Mouse (Mus musculus): ENCODE measurements around the gene Ankrd11. TPM values are rescaled to one million over a fixed set of nuclear protein-coding genes. Genes with fewer than 3 reads are reported as not detected.

The Ankrd11 gene
- polyA plus RNA-seq, 2 experiments: 65.3 to 83.7 TPM

DNA sequence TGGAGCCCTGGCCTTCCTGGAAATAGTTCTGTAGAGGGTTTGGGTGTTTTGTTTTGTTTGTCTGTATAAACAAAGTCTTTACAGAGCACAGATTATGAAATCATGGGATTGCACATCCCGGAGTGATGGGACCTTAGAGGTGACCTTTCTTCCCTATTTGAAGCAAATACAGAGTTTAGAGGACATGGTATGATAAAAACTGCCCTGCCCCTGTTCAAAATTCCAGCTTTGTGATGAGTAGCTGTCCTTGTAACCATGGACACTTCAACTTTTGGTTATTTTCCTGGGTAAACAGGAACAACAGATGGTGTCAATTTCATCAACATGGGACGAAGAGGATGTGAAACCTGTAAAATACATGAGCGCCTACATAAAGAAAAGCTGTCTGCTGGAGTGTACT is 1.9 kb upstream of the Ankrd11 start:
- ATAC-seq (ENCODE audit: low FRiP score, low read depth): no peak
- 86% methylated on average over 3 of the region's 3 CpGs for WGBS
- no peak for TF ChIP-seq POLR2A (IDR thresholded peaks at IDR 0.05; ENCODE audit: borderline replicate concordance, extremely low read depth, insufficient read depth, insufficient read length)
- Histone ChIP-seq H3K9me3 (ENCODE audit: control insufficient read depth, low read length) (no peaks in the 10 kb centered on the region), H3K4me2 (replicated peaks; ENCODE audit: low read depth, low read length, severe bottlenecking) (0 out of 2 replicates have a peak overlapping the region, but pooled peaks have one; percentile 71), H3K27ac (replicated peaks; ENCODE audit: low read depth, low read length) (no peak overlapping the region), H3K36me3 (ENCODE audit: control insufficient read depth, insufficient read depth, low read length) (0 out of 2 replicates have a peak, but pooled peaks cover 2% of the 10 kb centered on the region), H3K4me3 (replicated peaks; ENCODE audit: low read length) (no peak overlapping the region), H3K27me3 (ENCODE audit: control insufficient read depth, insufficient read depth, low read length) (no peaks in the 10 kb centered on the region), H3K4me1 (ENCODE audit: control insufficient read depth, insufficient read depth, low read length) (peaks cover 17% of the 10 kb centered on the region), H3K9ac (ENCODE audit: low read depth, low read length, severe bottlenecking) (no peak overlapping the region)
- no peak for DNase-seq (ENCODE audit: low spot score)

DNA sequence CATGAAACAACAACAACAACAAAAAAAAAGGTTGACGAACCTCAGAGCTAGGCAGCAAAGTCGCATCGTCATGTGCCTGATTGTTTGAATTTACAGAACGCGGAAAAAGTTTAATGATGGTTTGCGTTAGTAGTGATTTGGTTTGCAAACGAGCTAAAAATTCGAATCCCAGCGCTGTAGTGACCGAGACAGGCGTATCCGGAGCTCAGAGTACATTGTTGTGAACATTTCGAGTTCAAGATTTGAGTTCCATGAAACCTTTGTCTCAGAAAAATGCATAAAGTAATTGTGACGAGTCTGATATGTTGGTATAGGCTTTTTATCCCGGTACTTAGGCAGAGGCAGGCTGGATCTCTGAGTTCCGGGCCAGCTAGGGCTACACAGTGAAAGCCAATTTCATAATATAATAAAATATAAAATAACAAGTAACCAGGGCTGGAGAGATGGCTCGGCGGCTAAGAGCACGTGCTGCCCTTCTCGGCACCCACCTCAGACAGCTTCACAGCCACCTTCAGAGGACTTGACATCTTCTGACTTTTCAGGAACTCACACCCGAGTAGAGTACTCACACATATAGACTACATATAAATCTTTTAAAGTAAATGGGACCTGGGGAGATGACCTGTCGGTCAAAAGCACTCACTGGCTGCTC is 1.0 kb upstream of the Ankrd11 start:
- Histone ChIP-seq H3K4me2 (replicated peaks; ENCODE audit: low read depth, low read length, severe bottlenecking) (peak overlapping the region; percentile 71), H3K4me3 (replicated peaks; ENCODE audit: low read length) (peak overlapping the region; percentile 99), H3K36me3 (ENCODE audit: control insufficient read depth, insufficient read depth, low read length) (0 out of 2 replicates have a peak, but pooled peaks cover 2% of the 10 kb centered on the region), H3K9me3 (ENCODE audit: control insufficient read depth, low read length) (no peaks in the 10 kb centered on the region), H3K4me1 (ENCODE audit: control insufficient read depth, insufficient read depth, low read length) (peaks cover 17% of the 10 kb centered on the region), H3K27me3 (ENCODE audit: control insufficient read depth, insufficient read depth, low read length) (no peaks in the 10 kb centered on the region), H3K9ac (ENCODE audit: low read depth, low read length, severe bottlenecking) (peak overlapping the region; percentile 90), H3K27ac (replicated peaks; ENCODE audit: low read depth, low read length) (peak overlapping the region; percentile 98)
- ATAC-seq (ENCODE audit: low FRiP score, low read depth): no peak
- no peak for DNase-seq (ENCODE audit: low spot score)
- no peak for TF ChIP-seq POLR2A (IDR thresholded peaks at IDR 0.05; ENCODE audit: borderline replicate concordance, extremely low read depth, insufficient read depth, insufficient read length)
- 19% methylated on average over 22 of the region's 22 CpGs for WGBS

DNA sequence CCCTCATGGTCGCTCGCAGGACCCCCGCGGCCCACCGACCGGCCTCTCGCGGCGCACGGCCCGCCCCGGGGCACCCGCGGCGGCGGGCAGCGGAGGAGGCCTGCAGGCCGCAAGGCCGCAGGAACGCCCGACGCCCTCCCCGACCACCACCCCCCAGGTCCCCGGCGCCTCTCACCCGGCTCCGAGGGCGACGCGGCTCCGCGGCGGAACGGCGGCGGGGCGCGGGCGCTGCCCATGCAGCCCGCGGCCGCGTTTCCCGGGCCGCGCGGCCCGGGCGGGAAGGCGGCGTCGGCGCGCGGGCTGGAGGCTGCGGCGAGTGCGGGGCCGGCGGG is 337 bp downstream of the Ankrd11 start:
- no peaks in the 10 kb centered on the region for H3K27me3 ChIP-seq (ENCODE audit: control insufficient read depth, insufficient read depth, low read length)
- 0 out of 2 replicates have a peak, but pooled peaks cover 2% of the 10 kb centered on the region for H3K36me3 ChIP-seq (ENCODE audit: control insufficient read depth, insufficient read depth, low read length)
- H3K9me3 ChIP-seq (ENCODE audit: control insufficient read depth, low read length): no peaks in the 10 kb centered on the region
- 0% methylated on average over 12 of the region's 60 CpGs for WGBS
- DNase-seq (ENCODE audit: low spot score) (no peak), ATAC-seq (ENCODE audit: low FRiP score, low read depth) (peak; percentile 0; the same call in 1 of the 2 replicates)
- peak overlapping the region; percentile 99 for H3K9ac ChIP-seq (ENCODE audit: low read depth, low read length, severe bottlenecking)
- peak overlapping the region; percentile 96 for H3K27ac ChIP-seq (replicated peaks; ENCODE audit: low read depth, low read length)
- no peak for TF ChIP-seq POLR2A (IDR thresholded peaks at IDR 0.05; ENCODE audit: borderline replicate concordance, extremely low read depth, insufficient read depth, insufficient read length)
- H3K4me2 ChIP-seq (replicated peaks; ENCODE audit: low read depth, low read length, severe bottlenecking): peak overlapping the region; percentile 73
- peak overlapping the region; percentile 99 for H3K4me3 ChIP-seq (replicated peaks; ENCODE audit: low read length)
- peaks cover 17% of the 10 kb centered on the region for H3K4me1 ChIP-seq (ENCODE audit: control insufficient read depth, insufficient read depth, low read length)

DNA sequence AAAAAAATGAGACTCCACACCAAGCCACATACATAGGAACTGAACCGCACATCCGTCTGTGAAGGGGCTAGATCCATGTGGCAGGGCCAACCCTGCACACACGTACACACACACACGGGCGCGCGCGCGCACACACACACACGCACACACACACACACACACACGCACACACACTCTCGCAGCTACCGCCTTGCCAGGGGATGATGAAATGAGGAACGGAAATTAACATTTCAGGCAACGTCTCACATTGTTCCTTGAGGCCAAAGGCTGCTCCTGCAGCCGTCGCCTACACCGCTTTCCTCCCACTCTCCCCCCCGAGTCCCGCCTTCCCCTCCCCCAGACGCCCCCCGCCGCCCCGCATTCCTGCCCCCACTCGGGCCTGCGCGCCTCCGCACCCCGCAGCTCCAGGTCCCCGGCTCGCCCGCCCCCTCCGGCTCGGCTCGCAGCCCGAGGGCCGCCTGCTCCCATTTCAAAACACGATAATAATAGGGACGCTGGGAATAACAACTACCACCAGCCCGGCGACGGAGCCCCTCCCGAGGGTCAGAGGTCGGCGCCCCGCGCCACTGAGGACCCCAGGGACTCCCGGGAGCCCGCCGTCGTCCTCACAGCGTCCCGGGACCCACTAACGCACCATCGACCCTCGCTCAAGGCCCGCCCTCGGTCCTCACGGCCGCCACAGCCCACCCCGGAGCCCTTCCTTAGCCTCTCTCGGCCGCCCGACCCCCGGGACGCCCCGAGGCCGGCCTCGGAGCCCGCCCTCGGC is 886 bp downstream of the Ankrd11 start:
- WGBS: 1% methylated on average over 45 of the region's 71 CpGs
- 0 out of 2 replicates have a peak, but pooled peaks cover 2% of the 10 kb centered on the region for H3K36me3 ChIP-seq (ENCODE audit: control insufficient read depth, insufficient read depth, low read length)
- DNase-seq (ENCODE audit: low spot score) (peak; percentile 67), ATAC-seq (ENCODE audit: low FRiP score, low read depth) (no peak)
- H3K27ac ChIP-seq (replicated peaks; ENCODE audit: low read depth, low read length): peak overlapping the region; percentile 96
- H3K4me2 ChIP-seq (replicated peaks; ENCODE audit: low read depth, low read length, severe bottlenecking): peak overlapping the region; percentile 73
- H3K9me3 ChIP-seq (ENCODE audit: control insufficient read depth, low read length): no peaks in the 10 kb centered on the region
- TF ChIP-seq POLR2A (IDR thresholded peaks at IDR 0.05; ENCODE audit: borderline replicate concordance, extremely low read depth, insufficient read depth, insufficient read length): no peak
- peak overlapping the region; percentile 99 for H3K9ac ChIP-seq (ENCODE audit: low read depth, low read length, severe bottlenecking)
- no peaks in the 10 kb centered on the region for H3K27me3 ChIP-seq (ENCODE audit: control insufficient read depth, insufficient read depth, low read length)
- H3K4me3 ChIP-seq (replicated peaks; ENCODE audit: low read length): peak overlapping the region; percentile 99
- H3K4me1 ChIP-seq (ENCODE audit: control insufficient read depth, insufficient read depth, low read length): peaks cover 17% of the 10 kb centered on the region

DNA sequence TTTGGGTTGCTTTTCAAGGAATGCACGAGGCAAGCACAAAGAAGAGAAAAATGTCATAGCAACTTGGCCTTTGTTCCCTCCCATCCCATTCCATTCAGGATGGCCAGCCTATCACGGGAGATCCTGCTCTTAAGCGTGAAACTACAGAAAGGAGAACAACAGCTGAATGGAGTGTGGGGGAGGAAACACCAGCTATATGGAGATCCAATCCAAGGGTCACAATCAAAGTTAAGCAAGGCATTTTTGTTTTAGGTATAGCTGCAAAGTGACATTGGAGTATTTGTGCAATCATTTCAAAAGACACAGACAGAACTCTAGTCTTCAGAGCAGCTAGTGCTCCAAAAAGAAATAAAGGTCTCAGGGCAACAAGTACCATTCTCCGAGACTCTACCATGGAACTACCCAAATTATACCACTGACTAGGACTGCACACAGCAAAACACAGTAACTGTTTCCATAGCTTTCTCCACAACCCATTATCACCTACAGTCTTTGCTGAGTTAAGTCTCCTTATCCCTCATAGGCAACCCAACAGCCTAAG is 1.9 kb downstream of the Ankrd11 start:
- Histone ChIP-seq H3K9ac (ENCODE audit: low read depth, low read length, severe bottlenecking) (peak overlapping the region; percentile 99; the same call in 1 of the 2 replicates), H3K4me3 (replicated peaks; ENCODE audit: low read length) (peak overlapping the region; percentile 99), H3K4me2 (replicated peaks; ENCODE audit: low read depth, low read length, severe bottlenecking) (peak overlapping the region; percentile 73), H3K9me3 (ENCODE audit: control insufficient read depth, low read length) (no peaks in the 10 kb centered on the region), H3K36me3 (ENCODE audit: control insufficient read depth, insufficient read depth, low read length) (0 out of 2 replicates have a peak, but pooled peaks cover 2% of the 10 kb centered on the region), H3K27me3 (ENCODE audit: control insufficient read depth, insufficient read depth, low read length) (no peaks in the 10 kb centered on the region), H3K27ac (replicated peaks; ENCODE audit: low read depth, low read length) (peak overlapping the region; percentile 96; the same call in 1 of the 2 replicates), H3K4me1 (ENCODE audit: control insufficient read depth, insufficient read depth, low read length) (peaks cover 17% of the 10 kb centered on the region)
- peak; percentile 25 for DNase-seq (ENCODE audit: low spot score)
- WGBS: 27% methylated on average over 4 of the region's 4 CpGs
- no peak for ATAC-seq (ENCODE audit: low FRiP score, low read depth)
- TF ChIP-seq POLR2A (IDR thresholded peaks at IDR 0.05; ENCODE audit: borderline replicate concordance, extremely low read depth, insufficient read depth, insufficient read length): no peak
